Mouse (Mus musculus) hindbrain, embryonic 16.5 days (tissue): ENCODE measurements around the gene Slc5a4a. TPM values are rescaled to one million over a fixed set of nuclear protein-coding genes. Genes with fewer than 3 reads are reported as not detected.

Experiments
- ATAC-seq: fragments of 200-750 bp; cut with Nextera tagmentation; 2 replicates; pipeline ENCODE4 v1.8.0; 2017; ENCODE audit warnings: moderate TSS enrichment, moderate library complexity
- H3K27ac ChIP-seq: fragments of 300-500 bp; sonication (generic); 2 replicates; pipeline ENCODE4 v1.5.1; 2014; ENCODE audit warnings: low read depth, mild to moderate bottlenecking, control low read depth, low read length, moderate library complexity
- H3K27me3 ChIP-seq: fragments of 300-500 bp; sonication (generic); replicated peaks from 2 replicates; pipeline ENCODE4 v1.6.1; 2014; ENCODE audit warnings: low read length; ENCODE audit not compliant: control insufficient read depth, insufficient read depth
- H3K36me3 ChIP-seq: fragments of 300-500 bp; sonication (generic); 2 replicates; pipeline ENCODE4 v1.6.1; 2014; ENCODE audit warnings: mild to moderate bottlenecking, low read length, moderate library complexity, mixed read lengths; ENCODE audit not compliant: control insufficient read depth, insufficient read depth
- H3K4me1 ChIP-seq: fragments of 300-500 bp; sonication (generic); 2 replicates; pipeline ENCODE4 v1.6.1; 2014; ENCODE audit warnings: low read depth, low read length; ENCODE audit not compliant: control insufficient read depth, insufficient read depth
- H3K4me2 ChIP-seq: fragments of 300-500 bp; sonication (generic); 2 replicates; pipeline ENCODE4 v1.6.1; 2014; ENCODE audit warnings: mild to moderate bottlenecking, low read length, control low read depth, moderate library complexity
- H3K4me3 ChIP-seq: fragments of 300-500 bp; sonication (generic); 2 replicates; pipeline ENCODE4 v1.5.1; 2014; ENCODE audit warnings: mild to moderate bottlenecking, low read length, control low read depth, moderate library complexity
- H3K9ac ChIP-seq: fragments of 300-500 bp; sonication (generic); 2 replicates; pipeline ENCODE4 v1.6.1; 2014; ENCODE audit warnings: low read depth, mild to moderate bottlenecking, control low read depth, low read length, moderate library complexity
- H3K9me3 ChIP-seq: fragments of 300-500 bp; sonication (generic); 2 replicates; pipeline ENCODE4 v1.6.1; 2014; ENCODE audit warnings: mild to moderate bottlenecking, low read length, moderate library complexity; ENCODE audit not compliant: control insufficient read depth
- WGBS: fragments of 180-500 bp; shearing (Covaris S2); extraction: QIAGEN DNeasy Blood & Tissue Kit; methylation state at CpG from one replicate; pipeline ENCODE4 v1.1.7; 2014; 5-methylcytosine and 5-hydroxymethylcytosine counted together
- polyA plus RNA-seq: library from polyadenylated mRNA; unstranded; fragments of >200 nt; fragmentation: Nextera tagmentation; extraction: Ambion mirVana; gene quantifications from 2 replicates; pipeline ENCODE4 v1.2.1, GENCODE M21; 2015

Slc5a4a gene
- polyA plus RNA-seq: 0.10 and 0.11 TPM in 2 replicates

GRCm38 (mm10) chr10:76147278-76147677 lies at the start of gene Slc5a4a:
TSS of gene Slc5a4a (plus strand) at chr10:76147451.
- 88% methylated on average over 5 of the region's 5 CpGs for WGBS

DNA sequence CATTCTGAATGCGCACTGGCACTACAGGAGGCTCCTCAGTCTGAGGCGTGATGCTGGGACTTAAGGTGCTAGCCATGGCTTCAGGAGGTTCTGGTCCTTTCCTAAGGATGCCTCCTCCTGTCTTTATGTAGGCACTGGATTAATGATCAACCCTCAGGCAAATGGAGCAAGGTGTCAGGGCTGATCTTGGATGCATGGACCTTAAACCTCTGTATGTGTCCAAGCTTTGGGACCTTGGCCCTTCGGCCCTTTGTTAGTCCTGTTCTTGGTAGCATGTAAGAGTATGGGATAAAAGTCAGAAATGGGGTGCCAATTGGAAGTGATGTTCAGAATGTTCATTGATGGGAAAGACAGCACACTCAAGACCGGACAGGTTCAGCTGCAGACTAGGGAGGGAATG lies 36.4 kb upstream of the Slc5a4a start, which contains the start of gene Slc5a4b:
TSS of gene Slc5a4b (minus strand) at position 101 of the 400 bp plus-strand sequence.
- H3K4me2 ChIP-seq: no peak within 1 kb of the TSS
- H3K4me1 ChIP-seq: no peaks in the 10 kb centered on the region
- H3K9ac ChIP-seq: no peak within 1 kb of the TSS
- no peak within 1 kb of the TSS for H3K27ac ChIP-seq
- no peak for ATAC-seq
- H3K4me3 ChIP-seq: no peak within 1 kb of the TSS
- no peaks in the 10 kb centered on the region for H3K27me3 ChIP-seq
- no peaks in the 10 kb centered on the region for H3K36me3 ChIP-seq
- WGBS: 94% methylated on average over 4 of the region's 4 CpGs
- no peaks in the 10 kb centered on the region for H3K9me3 ChIP-seq

More at GRCm38 (mm10) chr10:76147278-76147677, at the start of gene Slc5a4a:
- Histone ChIP-seq H3K4me3 (no peak within 1 kb of the TSS), H3K27me3 (no peaks in the 10 kb centered on the region), H3K27ac (no peak within 1 kb of the TSS), H3K4me1 (no peaks in the 10 kb centered on the region), H3K9me3 (no peaks in the 10 kb centered on the region), H3K4me2 (no peak within 1 kb of the TSS), H3K9ac (no peak within 1 kb of the TSS), H3K36me3 (no peaks in the 10 kb centered on the region)
- ATAC-seq: no peak

- Histone ChIP-seq H3K4me1 (no peaks in the 10 kb centered on the region), H3K27me3 (no peaks in the 10 kb centered on the region), H3K27ac (no peak overlapping the region), H3K4me2 (no peak overlapping the region), H3K36me3 (no peaks in the 10 kb centered on the region), H3K9me3 (no peaks in the 10 kb centered on the region), H3K4me3 (no peak overlapping the region), H3K9ac (no peak overlapping the region)
- ATAC-seq: no peak
- WGBS: 27% methylated on average over 5 of the region's 5 CpGs
Measured at GRCm38 (mm10) chr10:76117966-76118365, 29.3 kb upstream of the Slc5a4a start.

- no peak overlapping the region for H3K9ac ChIP-seq
- no peak overlapping the region for H3K4me3 ChIP-seq
- no peaks in the 10 kb centered on the region for H3K9me3 ChIP-seq
- no peaks in the 10 kb centered on the region for H3K4me1 ChIP-seq
- no peak overlapping the region for H3K4me2 ChIP-seq
- 17% methylated on average over 1 of the region's 1 CpGs for WGBS
- H3K27ac ChIP-seq: no peak overlapping the region
- no peak for ATAC-seq
- H3K27me3 ChIP-seq: no peaks in the 10 kb centered on the region
- no peaks in the 10 kb centered on the region for H3K36me3 ChIP-seq
Measured at GRCm38 (mm10) chr10:76118741-76119140, 28.5 kb upstream of the Slc5a4a start.

GRCm38 (mm10) chr10:76120124-76120711 lies 27.0 kb upstream of the Slc5a4a start:
- Histone ChIP-seq H3K36me3 (no peaks in the 10 kb centered on the region), H3K27ac (no peak overlapping the region)
- 34% methylated on average over 4 of the region's 4 CpGs for WGBS

DNA sequence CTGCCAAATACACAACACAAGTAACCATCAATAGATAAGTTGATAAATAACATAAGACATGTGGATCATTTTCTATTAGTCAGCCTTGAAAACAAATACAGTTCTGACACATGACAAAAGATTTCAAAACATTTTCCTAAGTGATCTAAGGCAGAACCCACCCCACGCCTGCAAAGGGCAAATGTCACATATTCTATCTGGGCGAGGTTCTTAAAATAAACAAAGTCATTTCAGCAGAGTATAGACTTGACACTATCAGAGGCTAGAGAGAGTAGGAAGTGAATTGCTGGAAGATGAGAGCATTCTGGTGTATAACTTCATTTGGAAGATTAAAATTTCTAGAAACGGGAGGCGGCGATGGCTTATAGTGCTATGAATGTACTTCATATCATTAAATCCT lies 25.8 kb upstream of the Slc5a4a start:
- 85% methylated on average over 5 of the region's 5 CpGs for WGBS
- H3K4me3 ChIP-seq: no peak overlapping the region
- H3K27me3 ChIP-seq: no peaks in the 10 kb centered on the region
- no peak overlapping the region for H3K27ac ChIP-seq
- no peaks in the 10 kb centered on the region for H3K36me3 ChIP-seq
- no peaks in the 10 kb centered on the region for H3K4me1 ChIP-seq
- no peak overlapping the region for H3K9ac ChIP-seq
- no peak overlapping the region for H3K4me2 ChIP-seq
- no peak for ATAC-seq
- H3K9me3 ChIP-seq: no peaks in the 10 kb centered on the region

More at GRCm38 (mm10) chr10:76120124-76120711, 27.0 kb upstream of the Slc5a4a start:
- H3K4me2 ChIP-seq: no peak overlapping the region
- H3K9ac ChIP-seq: no peak overlapping the region
- no peak for ATAC-seq
- no peak overlapping the region for H3K4me3 ChIP-seq
- H3K4me1 ChIP-seq: no peaks in the 10 kb centered on the region
- H3K27me3 ChIP-seq: no peaks in the 10 kb centered on the region
- H3K9me3 ChIP-seq: no peaks in the 10 kb centered on the region

DNA sequence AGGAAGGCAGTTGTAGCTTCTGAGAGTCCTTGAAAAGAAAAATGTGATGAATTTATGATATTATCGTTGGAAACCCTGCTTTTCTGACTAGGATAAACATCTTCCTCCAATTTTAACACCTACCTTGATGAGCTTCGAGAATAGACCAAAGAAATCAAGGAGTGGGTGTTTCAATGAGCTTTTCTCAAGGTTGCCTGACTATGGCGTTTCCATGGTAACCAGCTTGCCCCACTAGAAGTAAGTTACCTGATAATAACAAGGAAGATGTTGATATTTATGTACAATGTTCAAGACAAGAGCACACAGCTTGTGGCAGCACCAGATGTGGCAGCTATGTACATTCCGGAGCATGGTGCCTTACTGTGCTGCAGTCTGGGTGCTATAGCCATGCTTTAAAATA lies 14.7 kb upstream of the Slc5a4a start:
- H3K27ac ChIP-seq: no peak overlapping the region
- H3K27me3 ChIP-seq: no peaks in the 10 kb centered on the region
- no peaks in the 10 kb centered on the region for H3K9me3 ChIP-seq
- H3K4me3 ChIP-seq: no peak overlapping the region
- no peak for ATAC-seq
- no peaks in the 10 kb centered on the region for H3K4me1 ChIP-seq
- WGBS: 72% methylated on average over 4 of the region's 4 CpGs
- no peak overlapping the region for H3K4me2 ChIP-seq
- no peaks in the 10 kb centered on the region for H3K36me3 ChIP-seq
- H3K9ac ChIP-seq: no peak overlapping the region

DNA sequence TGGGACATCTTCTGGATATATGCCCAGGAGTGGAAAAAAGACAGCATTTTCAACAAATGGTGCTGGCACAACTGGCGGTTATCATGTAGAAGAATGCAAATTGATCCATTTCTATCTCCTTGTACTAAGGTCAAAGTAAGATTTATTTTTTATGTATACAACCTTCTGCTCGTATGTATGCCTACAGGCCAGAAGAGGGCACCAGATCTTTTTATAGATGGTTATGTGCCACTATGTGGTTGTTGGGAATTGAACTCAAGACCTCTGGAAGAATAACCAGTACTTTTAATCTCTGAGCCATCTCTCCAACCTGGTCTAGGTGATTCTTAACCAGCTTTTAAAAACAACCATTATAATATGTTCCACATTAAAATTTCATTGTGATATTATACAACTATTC lies 10.9 kb upstream of the Slc5a4a start:
- H3K4me1 ChIP-seq: no peaks in the 10 kb centered on the region
- H3K9ac ChIP-seq: no peak overlapping the region
- H3K4me3 ChIP-seq: no peak overlapping the region
- H3K27ac ChIP-seq: no peak overlapping the region
- H3K36me3 ChIP-seq: no peaks in the 10 kb centered on the region
- no peak overlapping the region for H3K4me2 ChIP-seq
- no peaks in the 10 kb centered on the region for H3K9me3 ChIP-seq
- WGBS: 85% methylated on average over 2 of the region's 2 CpGs
- H3K27me3 ChIP-seq: no peaks in the 10 kb centered on the region
- no peak for ATAC-seq

DNA sequence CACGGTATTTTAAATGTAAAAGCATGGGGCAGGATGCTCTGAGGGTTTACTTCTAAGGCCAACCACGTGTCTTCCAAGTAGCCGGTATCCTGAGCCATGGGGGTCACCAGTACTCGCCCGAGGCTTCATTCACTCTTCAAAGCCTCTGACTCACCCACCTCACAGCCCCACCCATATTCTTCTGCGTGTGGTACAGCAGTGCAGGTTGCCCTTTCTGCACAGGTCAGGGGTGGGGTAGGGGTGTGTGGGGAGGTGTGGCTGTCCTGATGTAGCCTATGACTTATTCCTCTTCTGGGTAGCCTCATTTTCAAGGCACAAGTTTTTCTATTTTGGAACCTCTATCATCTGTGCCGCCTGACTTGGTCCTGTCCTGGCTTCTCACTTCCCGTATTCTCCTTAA lies 405 bp upstream of the Slc5a4a start:
- WGBS: 72% methylated on average over 8 of the region's 8 CpGs
- Histone ChIP-seq H3K9me3 (no peaks in the 10 kb centered on the region), H3K4me1 (no peaks in the 10 kb centered on the region), H3K4me3 (no peak overlapping the region), H3K27me3 (no peaks in the 10 kb centered on the region), H3K27ac (no peak overlapping the region), H3K36me3 (no peaks in the 10 kb centered on the region), H3K9ac (no peak overlapping the region), H3K4me2 (no peak overlapping the region)
- no peak for ATAC-seq
